Comparison of ENCODE assay signal across 14 mouse cellular contexts in genomic region chr1:174171537-174171936, GRCm38 (mm10). TPM values are rescaled to one million over a fixed set of nuclear protein-coding genes. Genes with fewer than 3 reads are reported as not detected.
DNase-seq lines count a peak whose midpoint lies in the region; ATAC-seq lines count a peak whose summit lies in the region.
"Had no signal": no experiment of that assay in that cellular context is flagged by ENCODE, and none has a peak within 500 bp of the region (broad histone marks: within the 10 kb centered on the region; RNA-seq: fewer than 3 reads in every experiment).

No protein-coding gene starts in this region.

- WGBS in stomach, embryonic 15.5 days = 40% methylated on average over 2 of the region's 2 CpGs

- no peak overlapping the region for H3K9ac ChIP-seq in stomach, embryonic 15.5 days
- H3K9ac ChIP-seq: neural tube, embryonic 13.5 days had no signal

- H3K27me3 ChIP-seq in stomach, embryonic 15.5 days (replicated peaks) = no peaks in the 10 kb centered on the region
- H3K27me3 ChIP-seq: neural tube, embryonic 13.5 days had no signal

- peak; percentile 17 for DNase-seq in embryo, embryonic 10 days (ENCODE audit: low spot score)
- no peak for DNase-seq in embryo, embryonic 9.5 days (ENCODE audit: extremely low spot score)
- peak; percentile 66 for DNase-seq in spleen, adult 12 weeks (ENCODE audit: low spot score)
- DNase-seq in spleen, adult 18-20 months = no peak
- DNase-seq in liver = peak; percentile 92
- DNase-seq in layer of hippocampus, adult 18-20 months (ENCODE audit: low spot score in 2 of 2) = no peak
- no peak for DNase-seq in cerebellum, adult 18-20 months
- DNase-seq: cerebellum, postnatal 14 days; lung, adult 2 months had no signal

- H3K27ac ChIP-seq in stomach, embryonic 15.5 days = no peak overlapping the region
- H3K27ac ChIP-seq: hindbrain, postnatal 0 days; neural tube, embryonic 13.5 days had no signal

- no peak overlapping the region for H3K4me2 ChIP-seq in stomach, embryonic 15.5 days
- H3K4me2 ChIP-seq: neural tube, embryonic 13.5 days had no signal

- H3K4me3 ChIP-seq in stomach, embryonic 15.5 days (replicated peaks) = no peak overlapping the region
- H3K4me3 ChIP-seq: neural tube, embryonic 13.5 days had no signal

- ATAC-seq in stomach, embryonic 15.5 days (ENCODE audit: insufficient read depth, low FRiP score, low read depth) = peak; percentile 98
- ATAC-seq: hindbrain, postnatal 0 days had no signal

- H3K9me3 ChIP-seq in stomach, embryonic 15.5 days = no peaks in the 10 kb centered on the region
- H3K9me3 ChIP-seq: neural tube, embryonic 13.5 days had no signal

- H3K36me3 ChIP-seq in stomach, embryonic 15.5 days = no peaks in the 10 kb centered on the region
- H3K36me3 ChIP-seq: neural tube, embryonic 13.5 days had no signal

- no peaks in the 10 kb centered on the region for H3K4me1 ChIP-seq in stomach, embryonic 15.5 days
- H3K4me1 ChIP-seq: neural tube, embryonic 13.5 days had no signal

RNA-seq across cellular contexts. Expression of gene Spta1, which starts 1.0 kb away (rescaled TPM):
- 1.3 and 2.8 TPM in 2 replicates for polyA plus RNA-seq in stomach, embryonic 15.5 days (2015; fragmentation: Nextera tagmentation; extraction: Ambion mirVana)
- total RNA-seq in layer of hippocampus, adult 18-20 months (2021) = under 1 TPM; 0.05 TPM
- total RNA-seq: hindbrain, postnatal 0 days had no signal

RNA-seq across cellular contexts. Expression of gene Olfr420, which starts 16.1 kb away (rescaled TPM):
- not detected in 2 replicates for polyA plus RNA-seq in stomach, embryonic 15.5 days (2015; fragmentation: Nextera tagmentation; extraction: Ambion mirVana)
- not detected for total RNA-seq in layer of hippocampus, adult 18-20 months (2021)
- total RNA-seq: hindbrain, postnatal 0 days; layer of hippocampus, postnatal 14 days had no signal
- polyA plus RNA-seq: hindbrain, postnatal 0 days; lung, adult 2 months; neural tube, embryonic 13.5 days; stomach, embryonic 16.5 days had no signal

RNA-seq across cellular contexts. Expression of gene Olfr424, which starts 40.2 kb away (rescaled TPM):
- not detected in 2 replicates for polyA plus RNA-seq in stomach, embryonic 15.5 days (2015; fragmentation: Nextera tagmentation; extraction: Ambion mirVana)
- not detected for total RNA-seq in layer of hippocampus, adult 18-20 months (2021)
- total RNA-seq: hindbrain, postnatal 0 days; layer of hippocampus, postnatal 14 days had no signal
- polyA plus RNA-seq: hindbrain, postnatal 0 days; lung, adult 2 months; neural tube, embryonic 13.5 days; stomach, embryonic 16.5 days had no signal

RNA-seq across cellular contexts. Expression of gene Olfr231, which starts 50.6 kb away (rescaled TPM):
- not detected in 2 replicates for polyA plus RNA-seq in stomach, embryonic 15.5 days (2015; fragmentation: Nextera tagmentation; extraction: Ambion mirVana)
- total RNA-seq in layer of hippocampus, adult 18-20 months (2021) = not detected
- total RNA-seq: hindbrain, postnatal 0 days; layer of hippocampus, postnatal 14 days had no signal
- polyA plus RNA-seq: hindbrain, postnatal 0 days; lung, adult 2 months; neural tube, embryonic 13.5 days; stomach, embryonic 16.5 days had no signal

Comparison
In these comparisons a context has a peak if more than half of its experiments do, and no peak if none do; other contexts are left out.
1. DNase-seq: peak in embryo, embryonic 10 days (single experiment), spleen, adult 12 weeks (single experiment) and liver (single experiment); none in embryo, embryonic 9.5 days (single experiment), spleen, adult 18-20 months (0 of 2), layer of hippocampus, adult 18-20 months (0 of 2) and cerebellum, adult 18-20 months (0 of 2).